In the genomic region with DNA sequence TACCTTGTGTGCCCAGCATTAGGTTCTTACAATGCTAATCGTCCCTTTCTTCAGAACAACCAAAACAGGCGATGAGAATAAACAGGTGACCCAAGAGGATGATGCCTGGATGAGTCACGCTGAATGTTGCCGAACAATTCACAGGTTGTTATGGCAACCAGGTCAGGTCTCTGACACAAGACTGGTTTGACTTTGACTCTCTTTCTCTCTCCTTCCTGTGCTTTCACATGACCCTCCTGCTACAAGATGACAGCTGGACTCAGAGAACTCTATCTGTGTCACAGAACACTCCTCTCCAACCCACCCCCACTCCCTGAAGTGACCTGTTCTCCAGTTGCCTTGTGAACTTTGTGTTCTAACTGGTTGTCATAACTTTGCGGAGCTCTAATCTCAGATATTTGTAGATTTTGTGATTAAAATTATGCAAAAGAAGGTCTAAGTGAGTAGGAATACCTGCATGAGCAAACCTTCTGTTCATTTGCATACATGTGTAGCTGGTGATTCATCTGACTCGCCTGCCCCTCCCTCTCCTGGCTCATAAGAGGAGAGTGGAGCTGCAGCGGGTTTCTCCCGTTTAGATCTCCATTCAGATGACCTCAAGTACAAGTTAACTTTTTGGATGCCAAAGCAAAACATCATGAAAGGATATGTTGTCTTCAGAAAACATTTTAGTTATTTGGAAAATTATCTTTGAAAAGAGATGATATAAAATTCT, we compare ENCODE assay signal across 23 mouse cellular contexts.
DNase-seq lines count a peak whose midpoint lies in the region; ATAC-seq and TF ChIP-seq lines count a peak whose summit lies in the region.
"Had no signal": no experiment of that assay in that cellular context is flagged by ENCODE, and none has a peak within 500 bp of the region (broad histone marks: within the 10 kb centered on the region; RNA-seq: fewer than 3 reads in every experiment).

No protein-coding gene starts in this region.

- no peak overlapping the region for H3K4me2 ChIP-seq in lung, postnatal 0 days (replicated peaks; ENCODE audit: low read depth, low read length)
- H3K4me2 ChIP-seq: heart, embryonic 12.5 days; liver, embryonic 11.5 days; midbrain, embryonic 12.5 days had no signal

- TF ChIP-seq EP300 in lung, postnatal 0 days (IDR thresholded peaks at IDR 0.05) = no peak

- H3K27ac ChIP-seq in lung, postnatal 0 days (ENCODE audit: low read length) = no peak overlapping the region
- no peak overlapping the region for H3K27ac ChIP-seq in limb, embryonic 10.5 days
- H3K27ac ChIP-seq: layer of hippocampus, adult 2 months; left cerebral cortex, adult 2 months; midbrain, embryonic 12.5 days had no signal

- no peak for TF ChIP-seq POLR2A in lung, adult 2 months (IDR thresholded peaks at IDR 0.05; ENCODE audit: borderline replicate concordance, extremely low read depth, low read depth, low read length)

- no peak overlapping the region for H3K9ac ChIP-seq in lung, postnatal 0 days (replicated peaks; ENCODE audit: low read depth)
- H3K9ac ChIP-seq: heart, embryonic 12.5 days; midbrain, embryonic 12.5 days had no signal

- DNase-seq in lung, postnatal 0 days (ENCODE audit: low spot score) = peak; percentile 23
- DNase-seq in lung, adult 2 months = no peak
- DNase-seq in induced T-regulatory cell, adult 2 months (ENCODE audit: low read depth) = peak; percentile 46
- DNase-seq in naive thymus-derived CD4-positive, alpha-beta T cell, adult 2 months (ENCODE audit: low read depth) = peak; percentile 18
- DNase-seq in spleen, postnatal 4 days (ENCODE audit: low spot score in 2 of 2) = no peak
- no peak for DNase-seq in ovary, adult 18-20 months (ENCODE audit: low spot score)
- no peak for DNase-seq in limb, embryonic 10.5 days (ENCODE audit: low spot score)
- DNase-seq: cerebellum, adult 18-20 months; embryo, embryonic 11 days; gastrocnemius, postnatal 36 days; heart, postnatal 4 days; kidney, adult 2 months; lung, postnatal 14 days; right cerebral cortex, adult 18-20 months; spleen, adult 18-20 months; thymus, postnatal 36 days had no signal

- no peaks in the 10 kb centered on the region for H3K27me3 ChIP-seq in lung, postnatal 0 days (replicated peaks; ENCODE audit: insufficient read depth, low read length)
- H3K27me3 ChIP-seq in limb, embryonic 10.5 days (ENCODE audit: low read depth, poor library complexity, severe bottlenecking) = no peaks in the 10 kb centered on the region
- H3K27me3 ChIP-seq: CH12.LX; heart, embryonic 12.5 days; midbrain, embryonic 12.5 days had no signal

- TF ChIP-seq CTCF in lung, postnatal 0 days (IDR thresholded peaks at IDR 0.05) = no peak
- TF ChIP-seq CTCF in lung, adult 2 months (IDR thresholded peaks at IDR 0.05; ENCODE audit: insufficient read depth, low read length) = no peak

- H3K4me3 ChIP-seq in lung, postnatal 0 days (ENCODE audit: low read depth, low read length) = no peak overlapping the region
- no peak overlapping the region for H3K4me3 ChIP-seq in lung, adult 2 months (replicated peaks; ENCODE audit: extremely low read depth, low read depth, low read length)
- no peak overlapping the region for H3K4me3 ChIP-seq in limb, embryonic 10.5 days
- H3K4me3 ChIP-seq: heart, embryonic 12.5 days; layer of hippocampus, adult 2 months; left cerebral cortex, adult 2 months; midbrain, embryonic 12.5 days had no signal

- ATAC-seq in lung, postnatal 0 days = peak; percentile 44; the same call in 1 of the 2 replicates
- peak; percentile 96 for ATAC-seq in CD4-positive, CD25-positive, alpha-beta regulatory T cell, adult 4 months

- no peaks in the 10 kb centered on the region for H3K9me3 ChIP-seq in lung, postnatal 0 days (ENCODE audit: low read length)
- no peaks in the 10 kb centered on the region for H3K9me3 ChIP-seq in limb, embryonic 10.5 days (replicated peaks)
- H3K9me3 ChIP-seq: heart, embryonic 12.5 days; midbrain, embryonic 12.5 days had no signal

- no peaks in the 10 kb centered on the region for H3K4me1 ChIP-seq in lung, postnatal 0 days (ENCODE audit: insufficient read depth, low read depth, low read length)
- H3K4me1 ChIP-seq in lung, adult 2 months (ENCODE audit: control insufficient read depth, insufficient read depth, low read length) = no peaks in the 10 kb centered on the region
- no peaks in the 10 kb centered on the region for H3K4me1 ChIP-seq in limb, embryonic 10.5 days
- H3K4me1 ChIP-seq: midbrain, embryonic 12.5 days had no signal

- 42% methylated on average over 8 of the region's 8 CpGs for WGBS in lung, postnatal 0 days
- WGBS in lung, adult 2 months = 59% methylated on average over 8 of the region's 8 CpGs
- WGBS in limb, embryonic 10.5 days = 80% methylated on average over 8 of the region's 8 CpGs

- no peaks in the 10 kb centered on the region for H3K36me3 ChIP-seq in lung, postnatal 0 days (ENCODE audit: insufficient read depth, low read length)
- H3K36me3 ChIP-seq in limb, embryonic 10.5 days = no peaks in the 10 kb centered on the region
- H3K36me3 ChIP-seq: heart, embryonic 12.5 days; midbrain, embryonic 12.5 days had no signal

Comparison
In these comparisons a context has a peak if more than half of its experiments do, and no peak if none do; other contexts are left out.
1. DNase-seq: peak in lung, postnatal 0 days (single experiment), induced T-regulatory cell, adult 2 months (single experiment) and naive thymus-derived CD4-positive, alpha-beta T cell, adult 2 months (single experiment); none in lung, adult 2 months (single experiment), spleen, postnatal 4 days (0 of 2), ovary, adult 18-20 months (single experiment) and limb, embryonic 10.5 days (single experiment).